Mouse (Mus musculus) skeletal muscle tissue, adult 2 months (tissue): ENCODE measurements around the gene Gm49373.

Experiments used
- DNase-seq: peaks from one replicate; pipeline ENCODE4 v3.0.0-alpha.2; 2012; ENCODE audit warnings: low read depth, low spot score

Gm49373 gene

DNA sequence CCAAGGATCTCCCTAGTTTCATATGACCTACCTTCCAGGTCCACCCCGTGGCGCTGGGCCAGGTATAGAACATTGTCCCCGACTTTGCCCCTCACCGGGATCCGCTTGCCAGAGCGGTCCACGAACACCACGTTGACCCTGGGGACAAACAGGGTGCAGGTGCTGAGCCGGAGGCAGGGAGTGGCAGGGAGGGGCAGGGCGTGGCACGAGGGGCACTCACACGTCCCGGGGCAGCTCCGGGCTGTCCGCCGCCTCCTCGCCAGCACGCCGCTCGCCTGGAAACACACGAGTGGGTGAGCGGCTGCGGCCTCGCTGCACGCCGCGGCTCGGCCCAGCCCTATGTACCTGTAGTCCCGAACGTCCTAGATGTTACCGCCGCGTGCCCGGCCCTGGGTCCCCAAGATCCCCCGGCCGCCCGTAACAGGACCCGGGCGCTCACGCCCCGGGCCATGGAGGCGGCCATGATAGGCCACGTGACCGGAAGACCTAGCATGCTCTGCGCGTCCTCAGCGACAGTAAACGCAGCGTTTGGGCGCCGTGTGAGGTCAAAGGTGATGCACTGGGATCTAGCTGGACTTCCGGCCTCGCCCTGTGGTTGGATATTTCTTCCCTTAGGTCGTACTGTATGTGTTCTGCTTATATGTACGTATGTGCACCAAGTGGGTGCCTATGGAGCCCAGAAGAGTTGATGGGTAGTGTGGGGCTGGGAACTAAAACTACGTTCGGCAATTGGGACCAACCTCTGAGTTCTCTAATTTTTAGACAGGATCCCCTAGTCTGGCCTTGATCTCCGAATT, at the start of gene Gm49373, which contains the start of gene Fdx1l:
Gene Gm49373, minus strand, starts transcription at position 53 of the 797 bp plus-strand sequence.
Gene Fdx1l, minus strand, starts transcription at position 571 of the 797 bp plus-strand sequence.
- peak; percentile 87 for DNase-seq

DNA sequence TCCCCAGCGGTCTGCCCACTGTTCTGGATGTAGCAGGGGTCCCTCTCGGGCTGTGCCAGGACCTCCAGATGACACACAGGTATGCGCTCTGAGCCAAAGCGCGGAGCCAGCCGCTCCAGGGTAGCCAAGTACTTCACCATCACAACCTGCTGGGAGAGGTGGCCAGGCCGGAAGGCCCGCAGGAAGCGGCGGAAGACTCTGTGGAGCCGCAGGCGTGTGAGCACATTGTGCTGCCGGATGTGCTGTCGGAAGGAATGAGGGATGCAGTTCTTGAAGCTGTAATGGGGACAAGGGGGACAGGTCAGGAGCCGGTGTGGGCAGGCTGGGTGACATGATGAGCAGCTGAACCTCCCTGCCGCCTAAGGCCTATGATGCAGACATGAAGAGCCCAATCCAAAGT, 48.6 kb upstream of the Gm49373 start:
- no peak for DNase-seq

DNA sequence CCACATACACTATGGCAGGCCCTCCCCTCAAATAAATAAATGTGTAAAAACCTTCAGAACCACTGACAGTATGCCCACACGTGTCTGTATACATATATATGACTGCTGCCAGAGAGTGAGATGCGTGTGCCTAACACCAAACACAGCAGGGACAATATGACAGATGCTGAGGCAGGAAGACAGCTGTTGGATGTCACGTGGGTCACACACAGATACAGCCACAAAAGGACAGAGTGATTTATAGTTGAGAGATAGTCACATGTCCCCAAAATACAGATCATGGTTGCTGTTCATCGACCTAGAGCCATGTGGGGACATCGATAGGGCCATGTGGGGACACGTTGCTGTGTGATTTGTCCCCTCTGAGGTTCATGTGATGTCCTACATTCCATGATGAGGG, 44.2 kb upstream of the Gm49373 start:
- no peak for DNase-seq

DNA sequence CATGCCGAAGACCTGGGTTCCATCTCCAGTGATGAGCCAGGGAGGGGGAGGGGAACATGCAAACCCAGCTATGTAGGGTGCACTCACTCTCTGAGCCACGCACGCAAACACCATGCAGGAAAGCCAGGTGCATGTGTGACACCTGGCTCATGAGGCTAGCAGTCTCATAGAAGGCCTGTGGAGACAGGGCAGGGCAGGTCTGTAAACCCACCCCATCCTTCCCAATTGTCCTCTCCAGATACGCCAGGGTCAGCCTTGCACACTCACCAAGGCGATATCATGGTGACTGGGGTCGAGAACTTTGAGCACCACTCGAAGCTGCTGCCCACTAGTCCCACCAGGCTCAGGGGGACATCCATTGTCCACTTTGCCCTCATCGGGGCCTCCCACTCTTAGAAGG, 42.2 kb upstream of the Gm49373 start:
- no peak for DNase-seq

DNA sequence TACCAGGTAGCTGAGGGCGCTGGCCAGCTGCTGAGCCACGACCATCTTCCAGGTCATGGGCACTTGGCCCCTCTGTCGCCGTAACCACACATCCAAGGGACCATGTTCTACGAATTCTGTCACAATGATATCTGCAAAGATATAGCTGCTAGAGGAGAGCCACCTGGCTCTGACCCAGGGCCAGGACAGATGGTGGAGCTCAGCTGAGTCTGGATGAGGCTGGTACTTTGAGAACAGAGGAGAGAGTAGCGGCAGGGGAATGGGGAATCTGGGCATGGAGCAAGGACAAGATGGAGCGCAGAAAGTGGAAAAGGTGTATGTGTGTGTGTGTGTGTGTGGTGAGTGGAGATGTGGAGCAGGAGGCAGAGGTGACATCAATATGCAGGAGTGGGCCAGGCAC, 41.3 kb upstream of the Gm49373 start:
- no peak for DNase-seq

DNA sequence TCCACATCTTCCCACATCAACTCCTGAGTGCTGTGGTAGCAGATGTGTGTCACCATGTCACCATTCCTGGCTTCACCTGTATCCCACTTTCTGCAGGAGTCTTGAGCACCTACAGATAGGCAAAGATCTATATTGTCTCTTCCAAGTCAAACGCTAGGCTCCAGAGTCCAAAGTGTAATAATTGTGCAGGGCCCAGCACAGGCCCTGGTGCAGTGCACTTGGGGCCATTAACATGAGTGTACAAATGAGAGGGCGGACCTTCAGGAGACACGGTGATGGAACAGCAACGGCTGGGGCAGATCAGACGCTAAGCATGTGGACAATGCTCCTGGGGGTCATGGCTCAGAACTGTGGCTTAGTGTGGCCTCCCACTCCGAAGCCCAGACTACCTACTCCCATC, 40.9 kb upstream of the Gm49373 start:
- DNase-seq, result no peak

DNA sequence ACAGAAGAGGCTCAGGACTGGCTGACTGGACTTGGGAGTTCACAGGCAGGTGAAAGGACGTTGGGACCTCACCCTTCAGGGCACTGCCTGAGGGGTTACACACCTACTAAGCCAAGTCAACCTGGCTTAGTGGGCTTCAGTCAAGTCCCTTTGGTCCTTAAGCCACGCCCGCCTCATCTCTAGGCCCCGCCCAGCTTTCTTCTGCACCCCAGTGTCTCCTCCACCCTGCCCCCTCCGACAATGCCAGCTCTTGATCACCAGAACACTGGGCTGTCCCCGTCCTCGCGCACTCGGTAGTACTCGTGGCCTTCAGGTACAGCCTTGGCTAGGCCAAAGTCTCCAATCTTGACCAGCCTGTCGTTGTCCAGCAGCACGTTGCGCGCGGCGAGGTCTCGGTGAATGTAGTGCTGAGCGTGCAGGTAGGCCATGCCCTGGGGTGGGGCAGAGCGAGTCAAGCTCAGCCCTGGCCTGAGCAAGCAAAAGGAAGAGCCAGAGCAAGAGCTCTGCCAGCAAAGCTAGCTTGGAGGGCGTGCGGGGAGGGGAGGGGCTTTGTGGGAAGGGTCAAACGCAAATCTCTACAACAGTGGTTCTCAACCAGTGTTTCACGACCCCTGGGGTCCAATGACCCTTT, 34.8 kb upstream of the Gm49373 start:
- no peak for DNase-seq

DNA sequence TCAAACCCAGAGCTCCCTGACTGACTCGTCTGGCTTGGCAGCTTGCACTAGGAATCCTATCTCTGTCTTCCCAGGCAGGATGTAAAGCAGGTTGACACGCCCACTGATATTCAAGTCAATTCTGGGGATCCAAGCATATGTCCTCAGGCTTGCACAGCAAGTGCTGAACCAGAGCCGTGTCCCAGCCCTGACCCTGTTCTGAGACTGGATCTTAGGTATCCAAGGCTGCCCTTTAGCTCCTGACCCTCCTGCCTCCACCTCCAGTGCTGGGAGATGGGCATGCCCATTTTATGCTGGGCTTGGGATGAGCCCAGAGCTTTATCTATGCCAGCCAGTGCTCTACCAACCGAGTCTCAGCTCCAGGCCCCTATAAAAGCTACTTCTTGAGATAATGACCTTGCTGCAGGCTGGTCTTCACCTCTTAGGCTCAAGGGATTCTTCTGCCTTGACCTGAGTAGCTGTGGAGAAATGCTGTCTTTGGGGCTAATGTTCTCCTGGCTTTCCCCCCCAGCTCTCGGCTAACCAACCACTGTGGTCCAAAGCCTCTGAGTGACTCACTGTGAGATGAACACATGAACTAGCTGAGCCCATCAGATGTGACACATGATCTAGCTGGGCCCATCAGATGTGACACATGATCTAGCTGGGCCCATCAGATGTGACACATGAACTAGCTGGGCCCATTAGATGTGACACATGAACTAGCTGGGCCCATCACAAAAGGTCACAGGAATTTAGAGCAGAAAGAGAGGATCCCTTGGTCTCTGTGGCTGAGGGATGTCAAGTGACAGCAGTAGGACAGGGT, 33.1 kb upstream of the Gm49373 start:
- DNase-seq, result no peak

DNA sequence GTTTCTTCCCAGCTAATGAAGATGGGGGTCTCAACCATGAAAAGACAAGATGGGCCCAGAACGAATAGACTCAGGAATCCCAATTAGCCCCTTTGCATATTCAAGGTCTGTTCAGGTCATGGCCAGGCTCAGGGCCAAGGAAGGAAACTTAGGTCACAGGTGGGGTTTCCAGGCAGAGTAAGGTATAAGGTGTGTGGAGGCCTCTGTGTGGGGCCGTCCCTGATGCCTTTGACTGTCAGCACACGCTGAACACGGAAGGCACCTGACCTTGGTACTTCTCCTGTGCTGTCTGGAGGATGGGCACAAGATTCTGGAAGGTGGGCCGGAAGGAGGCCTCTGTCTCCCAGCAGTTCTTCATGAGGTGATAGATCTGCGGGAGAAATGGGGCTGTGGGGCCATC, 31.9 kb upstream of the Gm49373 start:
- no peak for DNase-seq

DNA sequence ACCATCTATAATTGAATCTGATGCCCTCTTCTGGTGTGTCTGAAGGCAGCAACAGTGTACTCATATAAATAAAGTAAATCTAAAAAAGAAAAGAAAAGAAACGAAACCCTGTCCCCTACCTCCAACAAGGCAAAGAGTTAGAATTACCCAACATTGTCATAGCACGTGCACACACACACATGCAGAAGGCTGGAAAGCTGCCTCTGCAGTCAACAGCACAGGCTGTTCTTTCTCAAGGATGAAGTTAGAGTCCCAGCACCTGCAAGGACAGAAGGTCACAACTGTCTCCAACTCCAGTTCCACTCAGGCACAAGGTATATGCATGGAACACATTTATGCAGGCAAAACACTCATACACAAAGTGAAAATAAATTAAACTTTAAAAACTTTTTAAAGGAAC, 29.2 kb upstream of the Gm49373 start:
- DNase-seq, result no peak

DNA sequence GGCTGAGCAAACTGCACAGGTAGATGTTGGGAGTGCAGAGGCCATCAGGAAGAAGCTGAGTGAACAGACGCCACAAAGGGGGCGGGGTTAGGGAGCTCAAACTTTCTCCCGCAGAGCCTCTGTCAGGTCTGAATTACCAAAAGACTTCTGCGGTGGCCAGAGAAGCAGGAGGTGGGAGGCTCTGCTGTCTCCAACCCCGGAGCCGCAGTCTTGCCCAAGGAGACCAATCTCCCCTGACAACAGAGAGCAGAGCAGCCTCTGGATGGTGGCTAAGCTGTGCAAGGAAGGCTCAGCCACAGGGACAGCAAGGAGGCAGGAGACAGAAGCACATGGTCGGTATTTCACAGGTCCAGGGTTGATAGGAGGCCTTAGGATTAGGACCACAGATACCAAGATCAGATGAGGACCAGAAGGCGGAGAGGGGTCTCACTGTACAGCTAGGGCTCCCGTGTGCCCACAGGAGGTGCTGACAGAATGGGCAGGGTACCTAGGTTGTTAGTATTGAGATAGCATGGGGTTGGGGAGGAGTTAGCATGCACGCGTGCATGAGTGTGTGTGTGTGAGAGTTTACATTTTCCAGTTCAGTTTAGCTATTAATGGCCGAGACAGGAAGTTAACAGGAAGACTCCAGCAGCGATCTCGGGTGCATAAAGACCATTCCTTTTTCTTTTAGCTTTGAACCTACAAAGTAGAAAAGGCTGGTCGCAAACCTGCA, 27.7 kb upstream of the Gm49373 start:
- DNase-seq, result no peak

DNA sequence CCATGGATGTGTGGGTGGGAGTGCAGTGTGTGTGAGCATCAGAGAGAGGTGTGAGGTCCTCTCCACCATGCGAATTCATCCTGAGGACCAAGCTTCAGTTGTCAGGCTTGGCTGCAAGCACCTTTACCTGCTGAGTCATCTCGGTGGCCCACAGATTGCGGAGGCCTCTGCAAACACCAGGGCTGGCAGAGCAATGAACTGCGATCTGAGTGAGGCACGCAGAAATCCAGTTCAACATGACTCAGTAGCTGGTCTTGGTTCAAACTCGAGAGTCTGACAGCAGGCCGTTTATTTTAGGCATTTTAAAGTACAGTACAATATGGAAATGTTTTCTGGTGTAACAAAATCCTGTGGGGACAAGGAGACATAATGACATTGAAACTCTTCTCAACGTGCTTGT, 24.9 kb upstream of the Gm49373 start:
- no peak for DNase-seq

DNA sequence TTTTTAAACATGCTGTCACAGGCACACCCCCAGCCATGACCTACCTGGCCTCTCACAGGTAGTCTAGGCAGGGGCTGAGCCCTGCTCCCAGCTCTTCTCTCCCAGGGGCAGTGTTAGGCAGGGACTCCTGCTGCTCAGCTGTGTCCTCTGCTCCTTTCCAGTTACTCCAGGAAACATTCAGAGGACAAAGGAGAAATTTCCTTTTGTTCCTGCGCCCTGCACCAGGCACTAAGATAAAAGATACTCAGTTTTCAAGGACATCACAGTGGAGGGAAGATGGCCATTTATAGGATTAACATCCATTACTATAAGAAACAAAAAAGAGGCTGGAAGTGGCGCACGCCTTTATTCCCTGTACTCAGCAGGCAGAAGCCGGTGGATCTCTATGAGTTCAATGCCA, 23.1 kb upstream of the Gm49373 start:
- DNase-seq, result no peak

DNA sequence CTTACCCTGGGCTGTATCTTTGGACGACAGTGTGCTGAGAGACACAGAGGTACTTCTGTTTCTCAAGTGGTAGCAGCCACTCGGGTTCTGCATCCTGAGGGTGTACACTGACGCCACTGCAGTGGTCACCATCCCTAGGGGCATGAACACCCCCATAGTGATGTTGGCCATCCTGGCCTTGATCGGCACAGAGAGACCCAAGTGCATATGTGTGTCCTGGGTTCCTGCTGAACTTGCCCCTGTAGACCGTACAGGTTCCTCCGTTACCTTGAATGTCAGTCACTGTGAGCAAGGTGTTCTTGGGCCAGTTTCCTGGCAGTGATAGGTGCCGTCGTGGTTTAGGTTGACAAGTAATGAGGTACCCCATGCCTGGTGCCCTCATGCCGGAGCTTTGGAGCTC, 20.5 kb upstream of the Gm49373 start:
- DNase-seq, result no peak

DNA sequence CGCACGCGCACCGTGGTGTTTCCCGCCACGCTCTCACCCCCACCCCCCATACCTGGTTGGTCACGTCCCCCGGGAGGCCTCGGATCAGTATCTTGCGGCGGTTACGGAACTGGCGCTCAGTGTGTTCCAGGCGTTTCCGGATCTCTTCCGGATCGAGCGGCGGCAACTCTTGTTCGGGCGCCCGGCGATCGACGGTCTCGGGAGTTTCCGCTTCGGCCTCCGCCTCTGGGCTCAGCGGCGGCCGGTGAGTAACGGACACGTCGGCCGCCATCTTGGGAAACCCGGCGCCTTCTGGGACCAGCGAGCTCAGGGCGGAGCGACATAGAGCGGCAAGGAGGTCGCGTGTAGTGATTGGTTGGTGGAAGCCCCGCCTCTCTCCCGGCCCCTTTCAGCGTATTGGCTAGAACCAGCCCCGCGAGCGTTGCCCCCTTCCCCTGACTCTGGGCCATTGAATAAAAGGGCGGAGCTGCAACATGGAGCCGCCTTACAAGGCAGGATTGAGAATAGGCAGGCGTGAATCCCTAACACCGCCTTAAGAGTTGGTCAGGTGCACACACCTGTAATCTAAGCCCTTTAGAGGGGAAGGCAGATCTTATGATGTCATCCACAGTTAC, 18.9 kb upstream of the Gm49373 start, which contains the start of the genes Gm38431 and Raver1:
Gene Gm38431, minus strand, starts transcription at position 291 of the 614 bp plus-strand sequence.
Gene Raver1, minus strand, starts transcription at position 302 of the 614 bp plus-strand sequence.
- DNase-seq, result peak; percentile 98

DNA sequence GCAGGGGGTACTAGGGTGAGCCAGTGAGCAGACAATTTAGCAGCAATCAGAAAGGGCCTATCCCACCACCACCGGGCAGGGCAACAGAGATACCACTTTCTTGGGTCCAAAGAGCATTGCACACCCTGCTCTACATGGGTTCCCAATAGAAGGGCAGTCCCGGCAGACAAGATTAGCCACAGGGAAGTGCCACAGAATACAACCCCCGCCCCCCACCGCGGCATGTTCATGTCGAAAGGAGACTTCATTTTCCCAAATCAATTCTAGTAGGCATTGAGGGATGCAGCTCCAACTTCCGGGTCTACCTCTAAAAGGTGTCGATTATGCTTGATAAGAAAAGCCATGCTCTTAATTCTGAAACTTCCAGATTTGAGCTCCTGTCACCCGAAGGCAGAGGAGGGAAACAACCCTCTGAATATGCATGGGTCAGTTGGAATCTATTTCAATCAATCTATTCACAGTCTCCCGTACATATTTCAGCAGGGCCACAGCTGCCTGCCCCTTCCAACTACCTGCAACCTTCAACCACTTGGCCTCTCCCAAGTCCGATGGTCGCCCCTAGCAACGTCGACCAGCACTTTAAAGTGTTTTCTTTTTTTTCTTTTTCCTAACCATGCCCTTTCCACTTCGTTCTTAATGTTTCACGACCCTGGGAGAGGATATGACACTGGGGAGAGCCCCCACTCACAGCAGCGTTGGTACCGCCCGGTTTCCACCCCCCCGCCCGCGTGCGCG, 18.2 kb upstream of the Gm49373 start:
- DNase-seq, result no peak

DNA sequence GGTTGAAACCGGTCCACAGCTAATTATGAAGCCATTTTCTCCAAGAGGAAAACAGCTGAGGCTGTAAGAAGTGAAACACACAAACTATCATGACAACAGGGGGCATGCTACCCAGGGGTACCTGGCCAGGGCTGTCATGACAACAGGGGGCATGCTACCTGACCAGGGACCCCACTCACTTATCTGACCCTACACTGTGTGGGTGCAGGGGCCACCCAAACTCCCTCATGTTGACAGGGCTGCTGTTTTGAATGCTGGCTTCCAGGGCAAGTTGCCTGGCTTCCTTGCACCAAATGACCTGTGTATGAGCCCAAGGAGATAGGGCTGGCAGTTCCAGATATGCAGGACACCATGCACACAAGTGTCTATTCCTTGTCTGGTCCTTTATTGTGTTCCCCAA, 17.6 kb upstream of the Gm49373 start:
- no peak for DNase-seq

DNA sequence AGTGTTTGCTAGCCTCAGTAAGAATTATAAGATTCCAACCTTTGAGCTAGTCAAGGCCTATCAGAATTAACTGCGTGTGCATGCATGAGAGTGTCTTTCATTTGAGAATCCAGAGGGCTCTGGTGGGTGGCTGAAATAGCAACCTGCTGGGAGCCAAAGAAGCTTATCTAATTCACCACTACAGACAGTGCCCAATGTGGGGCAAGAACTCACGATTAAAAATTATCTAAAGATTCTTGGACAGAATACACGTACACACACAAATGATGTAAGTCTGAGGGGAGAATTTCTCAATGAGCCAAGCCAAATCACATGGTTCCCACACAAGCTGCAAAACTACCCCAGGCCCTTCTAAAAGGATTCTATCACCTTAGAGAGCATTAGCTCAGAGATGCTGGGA, 10.4 kb upstream of the Gm49373 start:
- no peak for DNase-seq

DNA sequence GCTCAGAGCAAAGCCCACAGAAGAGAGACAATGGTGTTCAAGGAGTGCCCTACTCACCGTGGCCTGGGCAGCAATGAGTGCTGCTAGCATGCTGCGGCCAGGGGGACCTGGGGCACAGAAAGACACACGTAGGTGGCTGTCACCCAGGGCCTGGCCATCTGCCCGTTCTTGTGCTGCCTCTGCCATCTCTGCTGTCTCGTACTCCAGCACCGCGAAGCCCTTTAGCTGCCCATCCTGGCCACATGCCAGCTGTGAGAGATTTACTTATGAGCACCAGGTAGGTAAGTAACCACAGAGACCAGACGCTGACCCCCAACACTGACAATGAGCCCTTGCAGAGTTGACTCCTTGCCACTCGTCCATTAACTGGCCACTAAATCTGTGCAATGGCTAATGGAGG, 8.2 kb upstream of the Gm49373 start:
- DNase-seq, result peak; percentile 27

DNA sequence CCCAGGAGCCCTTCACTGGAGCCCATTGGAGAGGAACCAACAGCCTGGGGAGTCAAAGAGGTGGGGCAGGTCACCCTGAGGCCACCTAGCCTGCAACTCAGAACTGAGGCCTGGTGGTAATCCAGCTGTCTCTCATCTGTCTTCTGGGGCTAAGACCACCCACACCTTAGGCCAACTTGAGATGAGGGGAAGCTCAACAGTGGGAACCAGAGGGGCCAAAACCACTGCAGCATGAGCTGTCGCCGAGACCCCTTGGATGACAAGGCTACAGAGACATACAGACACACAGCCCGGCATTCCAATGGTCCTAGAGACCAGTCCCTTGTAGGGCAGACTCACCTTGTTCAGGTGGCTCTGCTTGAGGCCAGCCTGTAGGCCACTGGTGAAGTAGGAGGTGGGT, 2.7 kb upstream of the Gm49373 start:
- no peak for DNase-seq

DNA sequence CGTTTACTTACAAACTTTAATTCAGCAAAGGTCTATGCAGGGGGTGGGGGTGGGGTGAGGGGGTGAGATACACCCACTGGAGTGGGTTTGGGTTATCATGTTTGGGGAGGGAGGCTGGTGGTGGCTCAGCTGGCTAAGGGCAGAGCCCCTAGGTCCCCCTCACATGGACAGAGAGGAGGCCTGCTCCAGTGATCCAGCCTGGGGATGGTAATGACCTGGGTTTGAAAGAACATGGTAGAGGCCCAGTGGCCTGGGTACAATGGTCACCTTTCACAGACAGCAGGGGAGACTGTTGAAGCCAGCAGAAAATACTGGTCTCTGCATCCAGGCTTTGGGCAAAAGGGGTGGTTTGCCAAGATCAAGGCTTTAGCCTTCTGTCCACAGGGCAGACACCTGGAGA, 1.3 kb upstream of the Gm49373 start:
- no peak for DNase-seq
